Mouse (Mus musculus) CH12.LX (cell line): ENCODE measurements around the gene Lifr. TPM values are rescaled to one million over a fixed set of nuclear protein-coding genes. Genes with fewer than 3 reads are reported as not detected.

Experiments used
- DNase-seq: peaks from one replicate; pipeline ENCODE4 v3.0.0-alpha.2; 2013; ENCODE audit errors: extremely low read depth
- H3K27ac ChIP-seq: 2 replicates; pipeline ENCODE4 v1.5.1; 2012; ENCODE audit warnings: low read depth, mild to moderate bottlenecking, control low read depth, moderate library complexity; ENCODE audit not compliant: insufficient read depth
- H3K27me3 ChIP-seq: replicated peaks from 2 replicates; pipeline ENCODE3; 2012; ENCODE audit warnings: inconsistent platforms
- H3K36me3 ChIP-seq, 2 experiments: replicated peaks in 1 of 2; 2 replicates each; pipeline versions ENCODE3 to v1.6.1; 2012; ENCODE audit warnings: inconsistent platforms in 1 of 2, low read length in 1 of 2, mild to moderate bottlenecking in 1 of 2, mixed read lengths in 1 of 2, moderate library complexity in 1 of 2; ENCODE audit not compliant: control insufficient read depth in 1 of 2, insufficient read depth in 1 of 2
- H3K4me1 ChIP-seq, 2 experiments: 2 replicates each; pipeline ENCODE4 v1.6.1; 2012; ENCODE audit warnings: inconsistent platforms in 1 of 2, moderate library complexity in 1 of 2; ENCODE audit not compliant: insufficient read depth in 2 of 2, control insufficient read depth in 1 of 2
- H3K4me2 ChIP-seq: 2 replicates; pipeline ENCODE4 v1.6.1; 2012; ENCODE audit warnings: low read depth, mild to moderate bottlenecking, control low read depth; ENCODE audit not compliant: poor library complexity, insufficient read depth, severe bottlenecking
- H3K4me3 ChIP-seq, 3 experiments: fragments of 150-350 bp in 1 of 3; sonication (generic) in 1 of 3; replicated peaks in 1 of 3; 2 replicates each; pipeline versions ENCODE3 to v1.5.1; 2011 to 2012; ENCODE audit warnings: low read depth in 2 of 3, low read length in 2 of 3, mild to moderate bottlenecking in 2 of 3, moderate library complexity in 2 of 3, control low read depth in 1 of 3, improper control_type of control experiment in 1 of 3, inconsistent platforms in 1 of 3, mixed read lengths in 1 of 3; ENCODE audit not compliant: poor library complexity in 1 of 3
- H3K79me2 ChIP-seq: replicated peaks from 2 replicates; pipeline ENCODE4 v1.6.1; 2012; ENCODE audit warnings: mild to moderate bottlenecking, moderate library complexity; ENCODE audit not compliant: control insufficient read depth, poor library complexity, insufficient read depth, severe bottlenecking; ENCODE audit errors: extremely low read depth
- H3K9ac ChIP-seq: 2 replicates; pipeline ENCODE4 v1.6.1; 2012; ENCODE audit warnings: low read depth, mild to moderate bottlenecking, control low read depth, moderate library complexity; ENCODE audit not compliant: insufficient read depth
- H3K9me3 ChIP-seq: replicated peaks from 2 replicates; pipeline ENCODE3; 2012; ENCODE audit warnings: low read length, inconsistent platforms, mixed read lengths
- CHD1 ChIP-seq: IDR thresholded peaks from 2 replicates; pipeline ENCODE4 v1.6.1; 2012; ENCODE audit warnings: low read depth, low read length, improper control_type of control experiment, inconsistent platforms
- CHD2 ChIP-seq: IDR thresholded peaks from 2 replicates; pipeline ENCODE4 v1.6.1; 2011; ENCODE audit warnings: low read length, improper control_type of control experiment
- CTCF ChIP-seq, 2 experiments: IDR thresholded peaks in 1 of 2; conservative IDR thresholded peaks in 1 of 2; 2 replicates each; pipeline ENCODE4 v1.5.1; 2011 to 2012; ENCODE audit warnings: low read depth in 2 of 2, low read length in 2 of 2, improper control_type of control experiment in 1 of 2, inconsistent platforms in 1 of 2, mild to moderate bottlenecking in 1 of 2, moderate library complexity in 1 of 2
- EP300 ChIP-seq: IDR thresholded peaks from 2 replicates; pipeline ENCODE4 v1.6.1; 2011; ENCODE audit warnings: low read length, improper control_type of control experiment
- GABPA ChIP-seq: IDR thresholded peaks from 2 replicates; pipeline ENCODE4 v1.6.1; 2012; ENCODE audit warnings: low read depth, low read length, improper control_type of control experiment, inconsistent platforms; ENCODE audit not compliant: insufficient replicate concordance
- HCFC1 ChIP-seq: IDR thresholded peaks from 2 replicates; pipeline ENCODE4 v1.6.1; 2012; ENCODE audit warnings: low read depth, mild to moderate bottlenecking, inconsistent platforms, low read length, improper control_type of control experiment
- MAZ ChIP-seq: IDR thresholded peaks from 2 replicates; pipeline ENCODE4 v1.6.1; 2012; ENCODE audit warnings: low read depth, mild to moderate bottlenecking, inconsistent platforms, low read length, improper control_type of control experiment, moderate library complexity
- MXI1 ChIP-seq: IDR thresholded peaks from 2 replicates; pipeline ENCODE4 v1.6.1; 2011; ENCODE audit warnings: mild to moderate bottlenecking, low read depth, low read length, improper control_type of control experiment
- NELFE ChIP-seq: IDR thresholded peaks from 2 replicates; pipeline ENCODE4 v1.6.1; 2011; ENCODE audit warnings: low read depth, low read length, improper control_type of control experiment
- NRF1 ChIP-seq: IDR thresholded peaks from 2 replicates; pipeline ENCODE4 v1.6.1; 2014; ENCODE audit warnings: low read depth, mild to moderate bottlenecking, inconsistent platforms, low read length, improper control_type of control experiment, moderate library complexity
- POLR2A ChIP-seq: IDR thresholded peaks from 2 replicates; pipeline ENCODE4 v1.6.1; 2011; ENCODE audit warnings: low read depth, mild to moderate bottlenecking, improper control_type of control experiment, low read length
- POLR2AphosphoS2 ChIP-seq: IDR thresholded peaks from 2 replicates; pipeline ENCODE4 v1.6.1; 2011; ENCODE audit warnings: low read depth, low read length, improper control_type of control experiment
- RAD21 ChIP-seq: IDR thresholded peaks from 2 replicates; pipeline ENCODE4 v1.6.1; 2011; ENCODE audit warnings: low read depth, mild to moderate bottlenecking, low read length, improper control_type of control experiment, moderate library complexity
- ZC3H11A ChIP-seq: IDR thresholded peaks from 2 replicates; pipeline ENCODE4 v1.6.1; 2012; ENCODE audit warnings: low read depth, mild to moderate bottlenecking, inconsistent platforms, low read length, improper control_type of control experiment
- ZKSCAN1 ChIP-seq: IDR thresholded peaks from 2 replicates; pipeline ENCODE4 v1.6.1; 2012; ENCODE audit warnings: low read depth, inconsistent platforms, low read length, improper control_type of control experiment, borderline replicate concordance
- ZNF384 ChIP-seq: IDR thresholded peaks from 2 replicates; pipeline ENCODE4 v1.6.1; 2012; ENCODE audit warnings: low read depth, low read length, improper control_type of control experiment, inconsistent platforms
- dilution Hi-C: fragments of 300-500 bp; cut with MboI; formaldehyde crosslinking; loops from 2 replicates; pipeline ENCODE4 v1.14.3; 2020; ENCODE audit warnings: low sequenced_read_pairs; ENCODE audit not compliant: extremely low pct_unique_long_range_greater_than_20kb, extremely low pct_ligation_motif_present
- in situ Hi-C: fragments of 300-500 bp; cut with MboI; formaldehyde crosslinking; loops from 3 replicates; pipeline ENCODE4 v1.14.3; 2019; ENCODE audit warnings: low sequenced_read_pairs, low pct_ligation_motif_present, low pct_unique_long_range_greater_than_20kb, mixed read lengths
- polyA plus RNA-seq: library from polyadenylated mRNA; unstranded; fragments of >175 nt; gene quantifications from 2 replicates; pipeline ENCODE4 v1.2.1, GENCODE M21; 2012; ENCODE audit warnings: low read depth; ENCODE audit not compliant: insufficient read length
- total RNA-seq, 2 experiments: library from RNA; depleted of rRNA; stranded (reverse); fragments of 300-350 nt in 1 of 2; fragments of >200 nt in 1 of 2; gene quantifications; 2 replicates each; pipeline ENCODE4 v1.2.3; 2012 to 2014

Lifr gene
- total and polyA plus RNA-seq, 3 experiments = 0.03 TPM; not detected in 2

GRCm38 (mm10) chr15:7113906-7114305, 23.5 kb downstream of the Lifr start:
- Histone ChIP-seq H3K27me3 (no peaks in the 10 kb centered on the region), H3K9me3 (no peaks in the 10 kb centered on the region), H3K36me3 (no peaks in the 10 kb centered on the region), H3K27ac (no peak overlapping the region), H3K79me2 (no peaks in the 10 kb centered on the region), H3K4me1 (peaks cover 0 to 27% of the 10 kb centered on the region in 2 experiments; a peak in 2 of 4 replicates), H3K9ac (no peak overlapping the region), H3K4me2 (no peak overlapping the region), H3K4me3 (no peak overlapping the region)
- TF ChIP-seq EP300 (peak; percentile 41; the same call in 1 of the 2 replicates), MAZ (no peak)
- in situ Hi-C loops = no loop called here
- peak; percentile 56 for DNase-seq
- dilution Hi-C loops = no loop called here

- dilution Hi-C loops = no loop called here
- in situ Hi-C loops = no loop called here
- H3K9ac ChIP-seq = no peak overlapping the region
- no peak overlapping the region for H3K27ac ChIP-seq
- no peak for TF ChIP-seq HCFC1
- TF ChIP-seq POLR2AphosphoS2 = no peak
- TF ChIP-seq CHD1 = no peak
- TF ChIP-seq RAD21 = no peak
- TF ChIP-seq ZKSCAN1 = no peak
- TF ChIP-seq ZC3H11A = no peak
- TF ChIP-seq, all 38 proteins: peak for 0
- DNase-seq = peak; percentile 27
- Histone ChIP-seq H3K27me3 (no peaks in the 10 kb centered on the region), H3K79me2 (no peaks in the 10 kb centered on the region), H3K9me3 (no peaks in the 10 kb centered on the region), H3K36me3 (no peaks in the 10 kb centered on the region), H3K4me1 (peaks cover 0 to 27% of the 10 kb centered on the region in 2 experiments; a peak in 2 of 4 replicates), H3K4me2 (no peak overlapping the region), H3K4me3 (no peak overlapping the region)
Observed at GRCm38 (mm10) chr15:7115326-7116003, 25.1 kb downstream of the Lifr start.

- H3K4me1 ChIP-seq = peaks cover 0 to 27% of the 10 kb centered on the region in 2 experiments; a peak in 2 of 4 replicates
- TF ChIP-seq MAZ (no peak), POLR2A (no peak), MXI1 (no peak), NRF1 (no peak), EP300 (no peak), CHD2 (no peak), GABPA (no peak), HCFC1 (no peak), ZNF384 (no peak), POLR2AphosphoS2 (no peak), NELFE (no peak), CTCF (conservative IDR thresholded peaks at IDR 0.05 in 1 of 2, IDR thresholded peaks at IDR 0.05 in 1 of 2; ENCODE audit: low read depth in 2 of 2, low read length in 2 of 2) (no peak)
- no peak for DNase-seq
- no peak overlapping the region for H3K9ac ChIP-seq
- no peak overlapping the region for H3K4me3 ChIP-seq
- dilution Hi-C loops = no loop called here
- in situ Hi-C loops = no loop called here
- no peak overlapping the region for H3K4me2 ChIP-seq
- no peaks in the 10 kb centered on the region for H3K9me3 ChIP-seq
- no peaks in the 10 kb centered on the region for H3K79me2 ChIP-seq
- no peak overlapping the region for H3K27ac ChIP-seq
- H3K36me3 ChIP-seq = no peaks in the 10 kb centered on the region
- H3K27me3 ChIP-seq = no peaks in the 10 kb centered on the region
Observed at GRCm38 (mm10) chr15:7116216-7116615, 25.8 kb downstream of the Lifr start.
